Mouse (Mus musculus) heart, adult 9 months (tissue): ENCODE measurements around the gene Onecut3.
A peak's percentile ranks its signal among the peaks of the same experiment; 100 is the strongest.

Source experiments
- DNase-seq, 2 experiments: peaks; one replicate each; pipeline ENCODE4 v3.0.0; 2022; ENCODE audit warnings: low spot score in 2 of 2

Onecut3 gene

DNA sequence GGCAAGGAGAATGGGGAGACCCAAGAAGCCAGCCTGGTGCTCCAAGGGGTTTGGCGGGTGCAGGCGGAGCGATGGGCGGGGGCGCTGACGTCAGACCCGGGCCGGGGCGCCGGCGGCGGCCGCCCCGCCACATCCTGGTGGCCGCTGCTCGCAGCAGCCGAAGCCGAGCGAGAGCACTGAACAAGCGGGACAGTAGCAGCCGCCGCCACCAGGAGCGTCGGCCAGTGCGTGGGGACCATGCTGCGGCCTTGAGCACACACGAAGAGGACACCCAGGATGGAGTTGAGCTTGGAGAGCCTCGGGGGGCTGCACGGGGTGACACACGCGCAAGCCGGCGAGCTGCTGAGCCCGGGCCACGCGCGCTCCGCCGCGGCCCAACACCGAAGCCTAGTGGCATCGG, at the start of gene Onecut3:
Onecut3 (plus strand) TSS at position 104 of the 400 bp plus-strand sequence.
- DNase-seq, result no peak

GRCm38 (mm10) chr10:80445052-80445451, 49.6 kb upstream of the Onecut3 start:
- no peak for DNase-seq

GRCm38 (mm10) chr10:80445898-80446601, 48.6 kb upstream of the Onecut3 start:
- peak in 1 of 2 experiments; percentile 61 for DNase-seq

DNA sequence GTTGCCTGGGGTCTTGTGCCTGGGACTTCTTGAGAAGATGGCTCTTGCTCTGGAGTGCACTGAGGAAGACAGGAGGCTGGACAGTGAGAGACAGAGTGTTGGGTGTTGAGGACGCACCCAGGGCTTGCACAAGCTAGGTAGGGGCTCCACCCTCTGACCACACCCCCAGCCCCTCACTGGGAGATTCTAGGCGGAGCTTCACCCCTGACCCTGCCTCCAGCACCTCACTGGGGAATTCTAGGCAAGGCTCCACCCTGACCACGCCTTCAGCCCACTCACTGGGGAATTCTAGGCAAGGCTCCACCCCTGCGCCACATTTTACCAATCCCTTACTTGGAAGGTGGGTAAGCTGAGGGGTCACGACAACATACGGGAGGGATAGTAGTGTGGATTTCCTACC, 44.0 kb upstream of the Onecut3 start:
- no peak for DNase-seq

- DNase-seq, result no peak
Observed at GRCm38 (mm10) chr10:80453601-80454000, 41.0 kb upstream of the Onecut3 start.

GRCm38 (mm10) chr10:80454781-80455180, 39.9 kb upstream of the Onecut3 start:
- DNase-seq, result no peak

DNA sequence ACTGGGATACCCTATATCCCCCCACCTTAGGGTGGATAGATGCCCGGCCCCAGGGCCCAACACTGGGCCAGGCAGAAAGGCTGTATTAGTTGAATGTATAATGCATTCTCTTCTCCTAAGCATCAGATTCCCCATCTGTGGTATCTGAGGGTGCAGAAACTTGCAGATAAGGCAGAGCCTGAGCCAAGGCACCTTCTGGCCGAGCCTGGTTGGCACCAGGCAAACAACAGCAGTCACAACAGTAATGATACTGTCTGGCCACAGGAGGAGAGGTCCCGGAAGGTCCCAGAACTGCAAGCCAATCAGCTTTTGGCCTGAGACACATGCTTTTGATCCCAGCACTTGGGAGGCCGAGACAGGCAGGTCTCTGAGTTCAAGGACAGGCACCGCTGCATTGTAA, 38.9 kb upstream of the Onecut3 start:
- no peak for DNase-seq

GRCm38 (mm10) chr10:80459236-80459635, 35.4 kb upstream of the Onecut3 start:
- no peak for DNase-seq

DNA sequence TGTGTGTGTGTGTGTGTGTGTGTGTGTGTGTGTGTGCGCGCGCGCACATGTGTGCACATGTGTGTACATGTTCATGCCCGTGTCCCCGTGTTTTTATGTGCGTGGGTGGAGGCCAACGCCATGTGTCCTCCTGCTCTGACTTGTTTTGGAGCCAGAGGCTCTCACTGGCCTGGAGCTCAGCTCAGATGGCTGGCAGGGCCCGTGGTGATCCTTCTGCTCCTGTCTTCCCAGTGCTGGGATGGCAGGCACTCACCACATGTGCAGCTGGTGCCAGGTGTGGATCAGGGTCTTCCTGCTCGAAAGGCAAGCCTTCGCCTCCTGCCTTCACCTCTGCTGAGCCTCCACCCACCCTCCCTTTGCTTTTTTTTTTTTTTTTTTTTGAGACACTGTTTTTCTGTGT, 35.0 kb upstream of the Onecut3 start:
- no peak for DNase-seq

- DNase-seq, result no peak
Observed at GRCm38 (mm10) chr10:80460324-80460723, 34.3 kb upstream of the Onecut3 start.

GRCm38 (mm10) chr10:80461346-80461745, 33.3 kb upstream of the Onecut3 start:
- DNase-seq, result no peak

DNA sequence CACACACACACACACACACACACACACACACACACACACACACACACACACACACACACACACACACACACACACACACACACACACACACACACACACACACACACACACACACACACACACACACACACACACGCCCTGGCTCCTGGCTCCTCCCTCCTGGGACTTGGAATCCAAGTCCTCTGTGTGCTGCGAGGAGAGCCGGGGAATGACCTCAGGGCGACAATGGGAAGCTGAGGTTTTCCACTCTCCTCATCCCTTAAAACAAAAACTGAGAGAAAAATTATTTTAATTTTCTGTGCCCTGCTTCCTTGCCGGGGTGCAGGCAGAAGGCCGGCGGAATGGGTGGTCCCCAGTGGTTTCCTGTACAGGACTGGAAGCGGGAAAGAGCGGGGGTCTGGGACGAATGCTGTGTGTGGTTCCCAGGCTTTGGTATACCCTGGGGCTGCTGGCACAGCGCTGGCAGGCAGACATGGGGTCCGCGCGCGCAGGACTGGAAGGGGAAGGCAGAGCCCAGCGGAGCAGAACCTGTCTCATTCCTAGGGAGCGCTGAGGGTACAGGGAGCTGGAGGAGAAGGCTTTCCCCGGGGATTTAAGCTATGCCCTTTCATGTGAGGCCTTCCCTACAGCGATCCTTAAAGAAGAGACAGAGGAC, 30.1 kb upstream of the Onecut3 start:
- DNase-seq, result no peak

DNA sequence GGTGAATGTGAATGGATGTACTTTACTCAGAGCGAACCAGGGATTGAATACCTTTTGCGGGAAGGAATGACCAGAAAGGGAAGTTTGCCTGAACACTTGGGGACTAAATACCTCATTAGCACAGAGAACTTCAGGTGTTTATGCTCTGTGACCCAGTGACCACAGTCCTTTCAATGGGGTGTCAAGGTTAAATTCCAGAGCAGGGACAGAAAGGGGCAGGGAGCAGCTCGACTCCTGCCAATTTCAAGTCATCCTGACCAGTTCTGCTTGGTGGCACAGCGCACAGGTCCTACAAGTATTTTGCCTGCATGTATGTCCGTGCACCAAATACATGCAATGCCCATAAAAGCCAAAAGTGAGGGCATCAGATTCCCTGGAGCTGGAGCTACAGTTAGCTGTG, 29.6 kb upstream of the Onecut3 start:
- no peak for DNase-seq

GRCm38 (mm10) chr10:80475290-80475959, 19.2 kb upstream of the Onecut3 start:
- peak; percentile 86 to 87 for DNase-seq

- DNase-seq, result no peak
Observed at GRCm38 (mm10) chr10:80478531-80478930, 16.1 kb upstream of the Onecut3 start.

GRCm38 (mm10) chr10:80481002-80481401, 13.6 kb upstream of the Onecut3 start:
- DNase-seq, result no peak

- DNase-seq, result no peak
Observed at GRCm38 (mm10) chr10:80486862-80487379, 7.7 kb upstream of the Onecut3 start.

DNA sequence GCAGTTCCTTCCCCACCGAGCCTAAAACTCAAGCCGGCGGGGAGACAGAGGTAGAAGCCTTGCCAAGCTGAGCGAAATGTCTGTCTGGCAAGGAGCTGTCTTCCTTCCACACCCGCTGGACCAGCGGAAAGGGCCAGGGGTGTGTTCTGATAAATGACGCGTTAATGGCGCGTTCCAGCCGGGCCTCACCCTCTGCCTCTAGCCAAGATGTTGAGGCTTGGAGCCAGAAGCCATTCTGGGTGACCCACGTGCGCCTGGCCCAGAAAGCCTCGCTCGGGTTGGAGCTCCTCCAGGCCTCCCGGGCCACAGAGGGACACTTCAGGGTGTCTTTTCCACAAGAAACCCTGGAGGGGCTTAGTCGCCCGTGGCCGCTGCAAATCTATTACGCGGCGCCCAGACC, 4.6 kb upstream of the Onecut3 start:
- DNase-seq, result peak; percentile 76 to 80

GRCm38 (mm10) chr10:80495901-80496300, 1.3 kb downstream of the Onecut3 start:
- no peak for DNase-seq

GRCm38 (mm10) chr10:80496421-80496820, 1.8 kb downstream of the Onecut3 start:
- no peak for DNase-seq

DNA sequence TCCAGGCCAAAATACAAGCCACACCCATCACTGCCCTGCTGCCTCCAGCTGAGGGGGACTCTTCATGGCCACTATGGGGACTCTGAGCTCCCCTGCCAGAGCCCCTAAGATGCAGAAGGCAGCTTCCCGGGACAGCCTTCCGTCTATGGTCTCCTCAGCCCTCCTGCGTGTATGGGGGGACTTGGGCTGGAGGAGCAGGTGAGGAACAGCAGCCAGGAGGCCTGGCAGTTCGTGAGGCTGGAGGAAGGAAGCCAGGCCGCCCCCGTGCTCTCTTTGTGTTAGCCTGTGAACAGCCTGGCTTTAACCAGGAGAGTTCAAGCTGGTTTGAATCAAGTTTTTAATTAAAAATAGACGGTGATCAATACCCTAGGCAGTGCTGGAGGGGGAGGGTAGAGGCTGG, 7.7 kb downstream of the Onecut3 start:
- DNase-seq, result no peak

GRCm38 (mm10) chr10:80502819-80503314, 8.2 kb downstream of the Onecut3 start:
- no peak for DNase-seq
